In genomic region chr2:167030507-167030906, GRCm38 (mm10) we compare ENCODE assay signal across 26 mouse cellular contexts. TPM values are rescaled to one million over a fixed set of nuclear protein-coding genes. Genes with fewer than 3 reads are reported as not detected.
A peak's percentile ranks its signal among the peaks of the same experiment; 100 is the strongest.
DNase-seq lines count a peak whose midpoint lies in the region; ATAC-seq and TF ChIP-seq lines count a peak whose summit lies in the region.
"Had no signal": no experiment of that assay in that cellular context is flagged by ENCODE, and none has a peak within 500 bp of the region (broad histone marks: within the 10 kb centered on the region; RNA-seq: fewer than 3 reads in every experiment).

No protein-coding gene starts in this region.

- TF ChIP-seq CTCF in left cerebral cortex, adult 2 months (IDR thresholded peaks at IDR 0.05), result peak; percentile 16
- peak; percentile 42 for TF ChIP-seq CTCF in midbrain, postnatal 0 days (IDR thresholded peaks at IDR 0.05)

- H3K4me3 ChIP-seq in left cerebral cortex, adult 2 months, result no peak overlapping the region
- H3K4me3 ChIP-seq in midbrain, postnatal 0 days (ENCODE audit: low read depth, low read length), result no peak overlapping the region
- no peak overlapping the region for H3K4me3 ChIP-seq in midbrain, embryonic 16.5 days (ENCODE audit: low read depth, low read length)
- H3K4me3 ChIP-seq: hindbrain, embryonic 10.5 days; intestine, embryonic 15.5 days; kidney, embryonic 15.5 days; limb, embryonic 10.5 days; lung, embryonic 15.5 days; midbrain, embryonic 10.5 days had no signal

- no peak overlapping the region for H3K9ac ChIP-seq in midbrain, postnatal 0 days (replicated peaks; ENCODE audit: low read length, poor library complexity, severe bottlenecking)
- no peak overlapping the region for H3K9ac ChIP-seq in midbrain, embryonic 16.5 days (ENCODE audit: low read depth, low read length)
- H3K9ac ChIP-seq: intestine, embryonic 15.5 days; kidney, embryonic 15.5 days; lung, embryonic 15.5 days had no signal

- no peak overlapping the region for H3K27ac ChIP-seq in left cerebral cortex, adult 2 months
- no peak overlapping the region for H3K27ac ChIP-seq in midbrain, postnatal 0 days (ENCODE audit: low read depth, low read length)
- no peak overlapping the region for H3K27ac ChIP-seq in midbrain, embryonic 16.5 days (ENCODE audit: low read length)
- H3K27ac ChIP-seq: hindbrain, embryonic 10.5 days; intestine, embryonic 15.5 days; kidney, embryonic 15.5 days; limb, embryonic 10.5 days; lung, embryonic 15.5 days; macrophage; midbrain, embryonic 10.5 days had no signal

- no peaks in the 10 kb centered on the region for H3K27me3 ChIP-seq in midbrain, postnatal 0 days (ENCODE audit: insufficient read depth, low read length)
- no peaks in the 10 kb centered on the region for H3K27me3 ChIP-seq in midbrain, embryonic 16.5 days (ENCODE audit: control insufficient read depth, insufficient read depth, low read depth, low read length)
- H3K27me3 ChIP-seq: intestine, embryonic 15.5 days; kidney, embryonic 15.5 days; lung, embryonic 15.5 days; Patski had no signal

- WGBS in midbrain, postnatal 0 days, result 98% methylated on average over 4 of the region's 4 CpGs
- 91% methylated on average over 4 of the region's 4 CpGs for WGBS in midbrain, embryonic 16.5 days

- H3K4me2 ChIP-seq in midbrain, postnatal 0 days (ENCODE audit: low read depth, low read length, poor library complexity, severe bottlenecking), result no peak overlapping the region
- H3K4me2 ChIP-seq in midbrain, embryonic 16.5 days (ENCODE audit: low read length), result no peak overlapping the region
- H3K4me2 ChIP-seq: heart, embryonic 11.5 days; intestine, embryonic 15.5 days; kidney, embryonic 15.5 days; lung, embryonic 15.5 days had no signal

- no peak for ATAC-seq in midbrain, postnatal 0 days (ENCODE audit: low FRiP score)
- ATAC-seq in midbrain, embryonic 16.5 days, result no peak
- ATAC-seq: forebrain, embryonic 14.5 days; hindbrain, embryonic 16.5 days; intestine, embryonic 15.5 days; Patski had no signal

- H3K36me3 ChIP-seq in midbrain, postnatal 0 days (ENCODE audit: insufficient read depth, low read length), result peaks cover 77% of the 10 kb centered on the region
- peaks cover 70% of the 10 kb centered on the region for H3K36me3 ChIP-seq in midbrain, embryonic 16.5 days (ENCODE audit: control insufficient read depth, insufficient read depth, low read length)

- no peaks in the 10 kb centered on the region for H3K9me3 ChIP-seq in midbrain, postnatal 0 days (ENCODE audit: low read length)
- H3K9me3 ChIP-seq in midbrain, embryonic 16.5 days (replicated peaks; ENCODE audit: control insufficient read depth, low read length, poor library complexity, severe bottlenecking), result no peaks in the 10 kb centered on the region
- H3K9me3 ChIP-seq: hindbrain, embryonic 10.5 days; intestine, embryonic 15.5 days; kidney, embryonic 15.5 days; limb, embryonic 10.5 days; lung, embryonic 15.5 days; midbrain, embryonic 10.5 days had no signal

- intact Hi-C loops in left cerebral cortex, adult 2 months (cut with DNase I), result no loop called here
- intact Hi-C loops in left cerebral cortex, postnatal 14 days (cut with DNase I), result no loop called here

- DNase-seq in left cerebral cortex, adult 2 months (ENCODE audit: extremely low spot score in 1 of 2, low spot score in 2 of 2), result no peak
- DNase-seq in left cerebral cortex, postnatal 14 days (ENCODE audit: low spot score in 2 of 2), result no peak
- no peak for DNase-seq in midbrain, postnatal 0 days (ENCODE audit: low spot score)
- DNase-seq in R1 (ENCODE audit: low read depth, low spot score), result peak; percentile 65
- DNase-seq in thymus, adult 18-20 months, result no peak
- DNase-seq in right cerebral cortex, postnatal 36 days (ENCODE audit: low spot score in 2 of 2), result no peak
- DNase-seq: adrenal gland, postnatal 10 days; cerebellum, adult 2 months; cerebellum, postnatal 25 days; kidney, postnatal 4 days; liver; right cerebral cortex, postnatal 14 days; spleen, adult 18-20 months; thymus, postnatal 14 days had no signal

- no peaks in the 10 kb centered on the region for H3K4me1 ChIP-seq in midbrain, postnatal 0 days (ENCODE audit: insufficient read depth, low read length)
- H3K4me1 ChIP-seq in midbrain, embryonic 16.5 days (ENCODE audit: control insufficient read depth, insufficient read depth, low read length), result no peaks in the 10 kb centered on the region
- H3K4me1 ChIP-seq: hindbrain, embryonic 10.5 days; intestine, embryonic 15.5 days; kidney, embryonic 15.5 days; limb, embryonic 10.5 days; lung, embryonic 15.5 days; midbrain, embryonic 10.5 days had no signal

RNA-seq across cellular contexts. Expression of gene Ddx27, which starts 15.5 kb away (rescaled TPM):
- total RNA-seq in left cerebral cortex, adult 2 months (2021), result 10 to 100 TPM; 34.6 to 35.5 TPM
- total RNA-seq in left cerebral cortex, postnatal 14 days (2021), result 10 to 100 TPM; 29.0 to 31.3 TPM
- total RNA-seq in midbrain, postnatal 0 days (2014; rRNA removed), result 29.5 and 34.0 TPM in 2 replicates
- 38.2 and 38.6 TPM in 2 replicates for polyA plus RNA-seq in midbrain, postnatal 0 days (2015; fragmentation: Nextera tagmentation; extraction: Ambion mirVana)
- 37.6 and 37.8 TPM in 2 replicates for polyA plus RNA-seq in midbrain, embryonic 16.5 days (2015; fragmentation: Nextera tagmentation; extraction: Ambion mirVana)

RNA-seq across cellular contexts. Expression of gene Znfx1, which starts 32.3 kb away (rescaled TPM):
- 10 to 100 TPM; 76.7 to 80.7 TPM for total RNA-seq in left cerebral cortex, adult 2 months (2021)
- 10 to 100 TPM; 41.5 to 43.9 TPM for total RNA-seq in left cerebral cortex, postnatal 14 days (2021)
- total RNA-seq in midbrain, postnatal 0 days (2014; rRNA removed), result 28.4 and 32.2 TPM in 2 replicates
- polyA plus RNA-seq in midbrain, postnatal 0 days (2015; fragmentation: Nextera tagmentation; extraction: Ambion mirVana), result 4.7 and 6.0 TPM in 2 replicates
- 6.2 and 8.0 TPM in 2 replicates for polyA plus RNA-seq in midbrain, embryonic 16.5 days (2015; fragmentation: Nextera tagmentation; extraction: Ambion mirVana)

RNA-seq across cellular contexts. Expression of gene Stau1, which starts 34.4 kb away (rescaled TPM):
- 10 to 100 TPM; 73.3 to 77.4 TPM for total RNA-seq in left cerebral cortex, adult 2 months (2021)
- 10 to 100 TPM; 63.1 to 68.6 TPM for total RNA-seq in left cerebral cortex, postnatal 14 days (2021)
- total RNA-seq in midbrain, postnatal 0 days (2014; rRNA removed), result 35.3 and 41.4 TPM in 2 replicates
- 88.5 and 96.8 TPM in 2 replicates for polyA plus RNA-seq in midbrain, postnatal 0 days (2015; fragmentation: Nextera tagmentation; extraction: Ambion mirVana)
- 116 and 122 TPM in 2 replicates for polyA plus RNA-seq in midbrain, embryonic 16.5 days (2015; fragmentation: Nextera tagmentation; extraction: Ambion mirVana)
